In the genomic region with DNA sequence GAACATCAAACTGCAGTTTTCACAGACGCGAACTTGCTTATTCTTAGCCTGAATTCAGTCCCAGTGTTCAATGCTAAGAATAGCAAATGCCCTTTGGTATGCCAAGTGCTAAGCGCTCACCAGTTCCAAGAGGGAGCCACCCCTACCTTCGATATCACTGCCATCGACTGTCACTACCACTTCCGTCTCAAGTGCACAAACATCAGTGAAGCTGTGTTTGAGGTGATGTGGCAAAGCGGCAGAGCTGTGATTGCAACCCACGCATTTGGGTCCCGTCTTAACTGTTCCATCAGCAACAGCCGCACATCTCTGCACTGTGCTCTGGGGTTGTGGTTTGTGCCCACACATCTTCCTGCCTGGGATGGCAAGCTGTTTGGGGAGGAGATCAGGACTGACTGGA, we compare ENCODE assay signal across 8 mouse cellular contexts.
DNase-seq lines count a peak whose midpoint lies in the region; TF ChIP-seq lines count a peak whose summit lies in the region.

No protein-coding gene starts in this region.

- H3K4me3 ChIP-seq in left cerebral cortex, adult 2 months = no peak overlapping the region

- no peak for TF ChIP-seq CTCF in left cerebral cortex, adult 2 months (IDR thresholded peaks at IDR 0.05)

- intact Hi-C loops in heart, postnatal 25 days (cut with DNase I) = no loop called here
- intact Hi-C loops in left cerebral cortex, adult 2 months (cut with DNase I) = loop anchor here (2.0 to 5.0 kb wide), 4 partner anchors 35 to 95 kb away; partner anchors contain the start of gene Nsg2

- DNase-seq in heart, adult 8-10 months (ENCODE audit: low spot score) = peak; percentile 13
- DNase-seq in heart, postnatal 25 days (ENCODE audit: low spot score) = no peak
- DNase-seq in frontal cortex, adult 2 months (ENCODE audit: extremely low spot score in 1 of 2, low spot score in 1 of 2) = peak; percentile 69 to 76
- DNase-seq in left cerebral cortex, adult 2 months (ENCODE audit: extremely low spot score in 1 of 2, low spot score in 2 of 2) = peak in 1 of 2 experiments; percentile 64
- DNase-seq in right cerebral cortex, postnatal 4 days = peak; percentile 21
- DNase-seq in urinary bladder, postnatal 25 days (ENCODE audit: low spot score) = no peak
- no peak for DNase-seq in urinary bladder, postnatal 10 days (ENCODE audit: low spot score)
- DNase-seq in cerebellum, adult 9-11 months = no peak

- H3K27ac ChIP-seq in left cerebral cortex, adult 2 months = peak overlapping the region; percentile 76

Comparison
In these comparisons a context has a peak if more than half of its experiments do, and no peak if none do; other contexts are left out.
1. DNase-seq: peak in heart, adult 8-10 months (single experiment), frontal cortex, adult 2 months (2 of 2) and right cerebral cortex, postnatal 4 days (single experiment); none in heart, postnatal 25 days (single experiment), urinary bladder, postnatal 25 days (single experiment), urinary bladder, postnatal 10 days (single experiment) and cerebellum, adult 9-11 months (single experiment).